Mouse (Mus musculus) midbrain, embryonic 12.5 days (tissue): ENCODE results near the gene Kcnq1. TPM values are rescaled to one million over a fixed set of nuclear protein-coding genes. Genes with fewer than 3 reads are reported as not detected.

Source experiments
- ATAC-seq: fragments of 200-750 bp; cut with Nextera tagmentation; 2 replicates; pipeline ENCODE4 v1.8.0; 2017; ENCODE audit warnings: low read depth, moderate TSS enrichment, moderate library complexity; ENCODE audit not compliant: low FRiP score
- H3K27ac ChIP-seq: fragments of 300-500 bp; sonication (generic); replicated peaks from 2 replicates; pipeline ENCODE4 v1.5.1; 2016; ENCODE audit warnings: mild to moderate bottlenecking
- H3K27me3 ChIP-seq: fragments of 300-500 bp; sonication (generic); 2 replicates; pipeline ENCODE4 v1.6.1; 2016; ENCODE audit warnings: mild to moderate bottlenecking
- H3K36me3 ChIP-seq: fragments of 300-500 bp; sonication (generic); 2 replicates; pipeline ENCODE4 v1.6.1; 2016
- H3K4me1 ChIP-seq: fragments of 300-500 bp; sonication (generic); 2 replicates; pipeline ENCODE4 v1.6.1; 2016
- H3K4me2 ChIP-seq: fragments of 300-500 bp; sonication (generic); replicated peaks from 2 replicates; pipeline ENCODE4 v1.6.1; 2016; ENCODE audit warnings: mild to moderate bottlenecking, moderate library complexity
- H3K4me3 ChIP-seq: fragments of 300-500 bp; sonication (generic); 2 replicates; pipeline ENCODE4 v1.5.1; 2016; ENCODE audit warnings: mild to moderate bottlenecking
- H3K9ac ChIP-seq: fragments of 300-500 bp; sonication (generic); replicated peaks from 2 replicates; pipeline ENCODE4 v1.6.1; 2016; ENCODE audit warnings: mild to moderate bottlenecking, moderate library complexity
- H3K9me3 ChIP-seq: fragments of 300-500 bp; sonication (generic); 2 replicates; pipeline ENCODE4 v1.6.1; 2016; ENCODE audit warnings: mild to moderate bottlenecking
- WGBS: fragments of 180-500 bp; shearing (Covaris S2); methylation state at CpG from one replicate; pipeline ENCODE4 v1.1.7; 2016; 5-methylcytosine and 5-hydroxymethylcytosine counted together
- polyA plus RNA-seq: library from polyadenylated mRNA; unstranded; fragments of >200 nt; fragmentation: Nextera tagmentation; extraction: Ambion mirVana; gene quantifications from 2 replicates; pipeline ENCODE4 v1.2.1, GENCODE M21; 2016

Kcnq1 gene
- polyA plus RNA-seq, 1 experiment from 2014 or later: 0.98 TPM

DNA sequence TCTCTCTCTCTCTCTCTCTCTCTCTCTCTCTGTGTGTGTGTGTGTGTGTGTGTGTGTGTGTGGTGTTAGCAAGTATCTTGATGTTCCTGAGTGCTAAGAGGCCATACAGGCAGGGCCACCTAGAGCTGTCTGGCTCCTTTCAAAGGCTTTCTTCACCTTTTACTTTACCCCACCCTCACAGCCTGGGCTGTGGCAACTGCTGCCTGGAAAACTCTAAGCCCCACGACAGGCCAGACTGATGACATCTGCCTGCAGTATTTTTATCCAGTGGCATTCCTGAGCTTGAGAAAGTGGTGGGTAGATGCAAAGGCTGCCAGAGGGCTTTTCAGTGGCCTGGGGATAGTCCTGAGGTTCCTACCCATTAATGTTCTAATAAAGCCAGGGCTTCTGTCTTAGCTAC is 6.2 kb downstream of the Kcnq1 start:
- H3K27me3 ChIP-seq: peaks cover 30% of the 10 kb centered on the region
- H3K36me3 ChIP-seq: no peaks in the 10 kb centered on the region
- no peak for ATAC-seq
- 0 out of 2 replicates have a peak, but pooled peaks cover 5% of the 10 kb centered on the region for H3K9me3 ChIP-seq
- peaks cover 2% of the 10 kb centered on the region for H3K4me1 ChIP-seq
- no peak overlapping the region for H3K9ac ChIP-seq
- H3K4me3 ChIP-seq: no peak overlapping the region
- H3K27ac ChIP-seq: no peak overlapping the region
- H3K4me2 ChIP-seq: no peak overlapping the region
- 44% methylated on average over 1 of the region's 1 CpGs for WGBS

DNA sequence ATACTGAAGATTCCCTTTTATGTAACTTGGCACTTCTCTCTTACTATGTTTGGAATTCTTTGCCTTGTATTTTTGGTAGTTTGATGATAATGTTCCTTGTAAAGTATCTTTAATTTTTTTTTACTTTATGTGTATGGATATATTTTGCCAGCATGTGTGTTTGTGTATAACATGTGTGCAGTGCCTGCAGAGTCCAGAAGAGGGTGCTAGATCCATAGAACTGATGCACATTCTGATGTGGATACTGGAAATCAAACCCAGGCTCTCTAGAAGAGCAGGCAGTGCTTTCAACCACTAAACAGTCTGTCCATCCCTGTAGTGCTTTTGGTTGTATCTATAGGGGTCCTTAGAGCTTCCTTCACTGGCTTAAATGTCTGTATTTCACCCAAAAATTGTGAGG is 8.6 kb downstream of the Kcnq1 start:
- H3K36me3 ChIP-seq: no peaks in the 10 kb centered on the region
- no peak overlapping the region for H3K4me2 ChIP-seq
- H3K4me3 ChIP-seq: no peak overlapping the region
- no peak for ATAC-seq
- H3K27ac ChIP-seq: no peak overlapping the region
- peaks cover 6% of the 10 kb centered on the region for H3K27me3 ChIP-seq
- no peaks in the 10 kb centered on the region for H3K4me1 ChIP-seq
- 0 out of 2 replicates have a peak, but pooled peaks cover 5% of the 10 kb centered on the region for H3K9me3 ChIP-seq
- no peak overlapping the region for H3K9ac ChIP-seq

DNA sequence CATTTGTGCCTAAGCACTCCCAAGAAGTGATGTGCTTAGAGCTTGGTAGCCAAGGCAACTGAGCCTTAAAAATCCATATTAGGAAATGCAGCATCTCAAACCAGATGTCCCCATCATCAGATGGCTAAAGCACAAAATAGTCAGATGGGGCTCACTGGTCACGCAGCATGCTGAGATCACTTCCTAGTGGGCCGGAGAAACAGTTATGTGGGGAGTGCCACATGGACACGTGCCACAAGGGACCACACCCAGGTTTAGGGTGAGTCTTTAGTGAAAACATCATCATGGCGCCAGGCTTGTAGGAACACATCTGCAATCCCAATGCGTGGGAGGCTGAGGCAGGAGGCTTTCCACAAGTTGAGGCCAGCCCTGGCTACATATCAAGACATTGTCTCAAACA is 10.4 kb downstream of the Kcnq1 start:
- no peak for ATAC-seq
- H3K9me3 ChIP-seq: 0 out of 2 replicates have a peak, but pooled peaks cover 5% of the 10 kb centered on the region
- H3K36me3 ChIP-seq: no peaks in the 10 kb centered on the region
- H3K27me3 ChIP-seq: peaks cover 5% of the 10 kb centered on the region; the same call in 1 of the 2 replicates
- H3K27ac ChIP-seq: no peak overlapping the region
- WGBS: 81% methylated on average over 5 of the region's 5 CpGs
- H3K4me1 ChIP-seq: no peaks in the 10 kb centered on the region
- H3K9ac ChIP-seq: no peak overlapping the region
- no peak overlapping the region for H3K4me2 ChIP-seq
- no peak overlapping the region for H3K4me3 ChIP-seq

DNA sequence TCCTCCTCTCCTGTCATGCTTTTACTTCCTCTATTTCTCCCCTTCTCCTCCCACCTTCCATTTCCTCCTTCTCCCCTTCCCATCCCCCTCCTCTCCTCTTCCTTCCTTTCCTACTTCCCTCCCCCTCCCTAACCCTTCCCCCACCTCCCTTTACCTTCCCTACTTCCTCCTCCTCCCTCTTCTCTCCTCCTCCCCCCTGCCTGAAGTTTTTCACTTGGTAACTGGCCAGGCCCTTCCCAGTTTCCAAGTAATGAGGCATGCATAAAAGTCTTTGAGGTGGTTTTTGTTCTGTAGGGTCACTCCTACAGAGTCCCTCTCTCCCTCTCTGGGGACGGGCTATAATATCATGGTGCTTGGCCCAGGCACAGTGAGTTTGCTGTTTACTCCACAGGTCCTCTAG is 13.2 kb downstream of the Kcnq1 start:
- Histone ChIP-seq H3K27ac (no peak overlapping the region), H3K4me1 (peaks cover 6% of the 10 kb centered on the region; the same call in 1 of the 2 replicates)

DNA sequence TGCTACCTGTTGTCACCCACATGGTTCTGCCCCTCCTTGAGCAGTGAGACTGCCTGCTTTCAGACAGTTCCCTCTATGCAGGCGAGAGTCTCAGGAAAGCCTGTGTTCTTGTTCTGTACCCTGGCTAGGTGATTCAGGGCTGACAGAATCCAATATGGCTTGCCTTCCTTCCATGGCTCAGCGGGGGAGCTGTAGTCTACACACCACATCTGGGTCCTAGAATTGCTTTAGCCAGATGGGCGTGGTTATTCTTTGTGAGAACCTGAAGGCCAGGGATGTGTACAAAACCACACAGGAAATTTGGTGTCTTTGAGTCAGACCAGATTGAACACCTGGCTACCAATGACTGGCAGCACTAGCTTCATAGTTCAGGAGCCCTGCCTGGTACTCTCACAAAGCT is 13.7 kb downstream of the Kcnq1 start:
- no peak overlapping the region for H3K4me2 ChIP-seq
- H3K4me3 ChIP-seq: no peak overlapping the region
- H3K4me1 ChIP-seq: peaks cover 8% of the 10 kb centered on the region; the same call in 1 of the 2 replicates
- WGBS: 82% methylated on average over 3 of the region's 3 CpGs
- no peak for ATAC-seq
- H3K9me3 ChIP-seq: 0 out of 2 replicates have a peak, but pooled peaks cover 3% of the 10 kb centered on the region
- H3K27ac ChIP-seq: no peak overlapping the region
- H3K36me3 ChIP-seq: no peaks in the 10 kb centered on the region
- no peaks in the 10 kb centered on the region for H3K27me3 ChIP-seq
- H3K9ac ChIP-seq: no peak overlapping the region

More for the DNA sequence above, 13.2 kb downstream of the Kcnq1 start:
- Histone ChIP-seq H3K9me3 (0 out of 2 replicates have a peak, but pooled peaks cover 5% of the 10 kb centered on the region), H3K27me3 (no peaks in the 10 kb centered on the region), H3K4me3 (no peak overlapping the region), H3K36me3 (no peaks in the 10 kb centered on the region), H3K4me2 (no peak overlapping the region), H3K9ac (no peak overlapping the region)
- ATAC-seq: no peak
- 50% methylated on average over 1 of the region's 1 CpGs for WGBS

DNA sequence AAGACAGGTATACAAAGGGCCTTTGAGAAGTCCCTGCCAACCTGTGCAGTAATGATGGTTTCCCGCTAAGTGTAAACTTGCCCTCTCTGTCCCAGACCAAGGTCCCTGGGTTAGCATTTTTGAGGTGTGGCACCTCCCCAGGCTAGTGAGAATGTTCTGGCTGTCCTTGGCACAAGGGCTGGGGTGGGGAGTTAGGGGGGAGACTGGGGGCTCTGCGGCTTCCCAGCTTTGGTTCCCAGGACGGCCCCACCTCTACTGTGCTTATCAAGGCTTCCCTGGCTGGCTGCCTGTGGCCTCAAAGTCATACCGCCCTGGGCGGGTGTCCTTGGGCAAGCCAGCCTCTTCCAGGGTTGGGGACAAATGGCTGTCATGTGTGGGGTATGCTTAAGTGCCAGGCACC is 16.0 kb downstream of the Kcnq1 start:
- Histone ChIP-seq H3K27me3 (peaks cover 4% of the 10 kb centered on the region; the same call in 1 of the 2 replicates), H3K4me3 (no peak overlapping the region), H3K4me2 (no peak overlapping the region), H3K27ac (no peak overlapping the region), H3K36me3 (no peaks in the 10 kb centered on the region), H3K9me3 (no peaks in the 10 kb centered on the region), H3K4me1 (peaks cover 8% of the 10 kb centered on the region; the same call in 1 of the 2 replicates), H3K9ac (no peak overlapping the region)
- no peak for ATAC-seq
- WGBS: 82% methylated on average over 5 of the region's 5 CpGs

DNA sequence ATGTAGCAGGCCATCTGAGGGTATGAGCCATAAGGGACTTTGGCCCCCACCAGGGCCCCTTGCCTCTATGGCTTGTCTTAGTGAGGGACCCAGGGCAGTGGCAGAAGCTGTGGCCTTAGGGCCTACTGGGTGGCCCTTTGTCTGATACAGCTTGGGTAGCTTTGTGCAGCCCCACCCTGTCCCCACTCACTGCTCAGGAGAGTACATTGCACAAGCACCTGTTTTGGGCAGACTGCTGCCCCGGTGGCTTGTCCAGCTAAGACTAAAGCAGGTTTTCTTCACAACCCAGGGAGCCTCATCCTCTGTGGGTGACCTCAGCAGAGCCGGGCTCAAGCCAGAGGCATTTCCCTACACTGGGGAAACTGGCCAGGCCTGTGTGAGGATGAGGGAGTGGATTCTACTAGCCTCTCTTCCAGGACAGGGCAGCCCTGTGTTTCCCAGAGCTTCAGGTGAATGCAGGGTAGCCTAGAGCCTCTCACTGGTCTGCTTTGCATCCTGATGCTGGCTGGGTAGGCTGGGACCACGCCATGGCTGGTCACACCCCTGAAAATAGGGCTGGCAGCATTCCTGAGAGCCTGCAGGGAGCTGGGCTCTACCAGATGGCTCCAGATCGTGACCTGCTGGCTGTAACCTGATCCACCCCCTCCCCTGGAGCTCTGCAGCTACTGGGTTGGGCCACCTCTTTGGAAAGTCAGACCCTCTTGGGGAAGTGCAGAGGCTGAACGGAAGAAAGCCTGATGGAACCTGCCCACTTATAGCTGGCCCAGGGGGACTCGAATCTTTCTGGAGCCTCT is 17.9 kb downstream of the Kcnq1 start:
- Histone ChIP-seq H3K4me2 (no peak overlapping the region), H3K27ac (no peak overlapping the region)

DNA sequence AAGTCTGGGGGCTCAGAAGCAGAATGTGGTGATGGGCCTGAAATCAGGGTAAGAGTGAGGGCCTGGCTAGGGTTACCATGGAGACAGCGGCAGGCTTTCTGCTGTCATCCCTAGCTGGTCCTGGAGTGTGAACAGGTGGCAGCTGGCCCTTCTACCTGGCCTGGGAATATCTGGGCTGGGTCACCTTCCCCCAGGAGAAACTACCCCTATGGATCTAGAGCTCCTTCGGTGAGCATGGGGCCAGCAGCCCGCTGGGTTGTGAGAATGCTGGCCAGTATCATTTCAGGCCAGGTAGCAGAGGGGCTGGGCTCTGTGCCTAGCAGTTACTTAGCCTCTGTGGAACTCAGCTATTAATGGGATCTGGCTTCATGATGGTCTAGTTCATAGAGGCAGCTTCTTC is 18.7 kb downstream of the Kcnq1 start:
- ATAC-seq: no peak

More for the DNA sequence above, 17.9 kb downstream of the Kcnq1 start:
- no peaks in the 10 kb centered on the region for H3K36me3 ChIP-seq
- no peak overlapping the region for H3K4me3 ChIP-seq
- no peaks in the 10 kb centered on the region for H3K9me3 ChIP-seq
- H3K9ac ChIP-seq: no peak overlapping the region
- no peak for ATAC-seq
- peaks cover 8% of the 10 kb centered on the region; the same call in 1 of the 2 replicates for H3K4me1 ChIP-seq
- peaks cover 4% of the 10 kb centered on the region; the same call in 1 of the 2 replicates for H3K27me3 ChIP-seq
- 11% methylated on average over 6 of the region's 6 CpGs for WGBS

DNA sequence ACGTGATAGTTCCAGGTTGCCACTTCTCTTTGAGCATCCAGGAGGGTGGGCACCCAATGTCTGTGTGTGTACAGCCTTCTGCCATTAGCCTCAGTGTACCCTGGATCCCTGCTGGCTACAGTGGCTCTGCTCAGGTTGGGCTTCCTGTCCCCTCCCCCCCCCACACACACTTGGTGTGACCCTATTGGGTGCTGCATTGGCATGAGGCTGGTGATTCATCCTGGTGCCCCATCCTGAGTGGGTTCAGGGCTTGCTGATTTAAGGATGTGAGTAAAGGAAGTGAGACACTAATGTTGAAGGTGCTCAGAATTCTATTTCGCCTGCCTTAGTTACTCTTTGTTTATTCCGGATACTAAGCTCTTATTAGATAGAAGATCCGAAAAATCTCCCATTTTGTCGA is 26.7 kb downstream of the Kcnq1 start:
- no peaks in the 10 kb centered on the region for H3K9me3 ChIP-seq
- no peak overlapping the region for H3K9ac ChIP-seq
- no peak overlapping the region for H3K27ac ChIP-seq
- no peak overlapping the region for H3K4me2 ChIP-seq
- ATAC-seq: no peak
- no peaks in the 10 kb centered on the region for H3K27me3 ChIP-seq
- no peaks in the 10 kb centered on the region for H3K36me3 ChIP-seq
- WGBS: 81% methylated on average over 5 of the region's 5 CpGs
- no peak overlapping the region for H3K4me3 ChIP-seq
- H3K4me1 ChIP-seq: no peaks in the 10 kb centered on the region

More for the DNA sequence above, 18.7 kb downstream of the Kcnq1 start:
- Histone ChIP-seq H3K27me3 (peaks cover 4% of the 10 kb centered on the region; the same call in 1 of the 2 replicates), H3K36me3 (no peaks in the 10 kb centered on the region), H3K4me2 (no peak overlapping the region), H3K4me3 (no peak overlapping the region), H3K27ac (no peak overlapping the region), H3K9me3 (no peaks in the 10 kb centered on the region), H3K9ac (no peak overlapping the region), H3K4me1 (peaks cover 8% of the 10 kb centered on the region; the same call in 1 of the 2 replicates)
- 76% methylated on average over 3 of the region's 3 CpGs for WGBS

DNA sequence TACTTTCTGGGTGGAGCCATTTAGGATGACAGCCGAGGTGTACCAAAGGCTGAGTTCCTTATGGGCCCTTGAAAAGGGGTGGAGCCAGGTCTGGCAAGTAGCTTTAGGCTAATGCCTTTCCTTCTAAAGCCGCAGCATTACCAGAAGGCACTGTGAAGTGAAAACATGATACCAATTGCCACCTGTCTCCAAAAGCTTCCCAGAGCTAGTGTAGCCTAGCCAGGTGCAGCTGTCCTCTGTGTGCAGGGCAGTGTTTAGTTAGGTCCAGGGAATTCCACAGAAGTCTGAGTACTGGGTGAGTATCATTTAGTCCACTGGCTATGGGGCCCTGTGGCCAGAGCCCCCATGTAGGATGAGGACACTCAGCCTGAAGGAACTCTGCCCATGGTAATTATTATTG is 30.0 kb downstream of the Kcnq1 start:
- Histone ChIP-seq H3K27me3 (no peaks in the 10 kb centered on the region), H3K27ac (no peak overlapping the region), H3K4me1 (no peaks in the 10 kb centered on the region), H3K4me2 (no peak overlapping the region), H3K36me3 (no peaks in the 10 kb centered on the region), H3K9ac (no peak overlapping the region), H3K9me3 (no peaks in the 10 kb centered on the region), H3K4me3 (no peak overlapping the region)
- WGBS: 68% methylated on average over 2 of the region's 2 CpGs
- ATAC-seq: no peak

DNA sequence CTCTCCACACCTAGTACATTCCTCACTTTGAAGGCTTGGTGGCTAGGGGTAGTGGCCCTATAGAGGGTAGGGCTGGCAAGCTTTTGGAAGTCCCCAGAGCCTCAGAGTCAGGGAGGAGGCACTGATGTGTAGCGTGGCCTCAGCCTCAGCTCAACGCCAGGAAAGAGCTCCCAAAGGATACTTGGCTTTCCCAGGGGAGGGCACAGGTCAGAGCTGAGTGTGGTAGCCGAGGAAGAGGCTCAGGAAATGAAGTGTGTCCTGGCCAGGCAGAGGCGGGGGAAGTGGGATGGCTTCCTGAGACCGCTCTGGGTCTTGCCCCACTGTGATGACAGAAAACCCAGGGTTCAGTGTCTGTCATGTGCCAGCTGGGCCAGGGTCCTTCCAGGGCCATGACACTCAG is 30.4 kb downstream of the Kcnq1 start:
- no peak overlapping the region for H3K4me3 ChIP-seq
- 69% methylated on average over 5 of the region's 5 CpGs for WGBS
- ATAC-seq: no peak
- H3K9me3 ChIP-seq: no peaks in the 10 kb centered on the region
- H3K27me3 ChIP-seq: no peaks in the 10 kb centered on the region
- no peak overlapping the region for H3K27ac ChIP-seq
- no peak overlapping the region for H3K9ac ChIP-seq
- no peaks in the 10 kb centered on the region for H3K4me1 ChIP-seq
- H3K36me3 ChIP-seq: no peaks in the 10 kb centered on the region
- no peak overlapping the region for H3K4me2 ChIP-seq

DNA sequence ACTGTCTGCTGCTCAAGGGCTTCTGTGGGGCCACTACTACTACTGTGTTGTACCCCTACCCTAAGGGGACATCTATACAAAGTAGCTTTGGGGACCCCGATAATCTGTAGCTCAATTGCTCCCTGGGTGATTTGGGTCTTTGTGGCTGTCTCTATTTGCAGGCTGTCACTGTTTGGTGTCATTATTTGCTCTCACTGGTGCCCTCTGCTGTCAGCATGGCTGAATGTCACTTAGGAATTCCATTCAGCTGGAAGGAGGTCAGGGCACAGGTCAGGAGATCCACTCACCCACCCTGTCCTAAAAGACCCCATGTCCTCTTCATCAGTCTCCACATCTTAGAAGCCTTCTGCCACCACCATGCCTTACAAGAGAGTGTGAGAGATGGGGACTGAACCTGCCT is 32.6 kb downstream of the Kcnq1 start:
- no peaks in the 10 kb centered on the region for H3K27me3 ChIP-seq
- no peak overlapping the region for H3K4me3 ChIP-seq
- no peaks in the 10 kb centered on the region for H3K4me1 ChIP-seq
- no peaks in the 10 kb centered on the region for H3K36me3 ChIP-seq
- H3K9ac ChIP-seq: no peak overlapping the region
- ATAC-seq: no peak
- H3K9me3 ChIP-seq: no peaks in the 10 kb centered on the region
- H3K4me2 ChIP-seq: no peak overlapping the region
- H3K27ac ChIP-seq: no peak overlapping the region
- 50% methylated on average over 1 of the region's 1 CpGs for WGBS
